Mouse (Mus musculus): Measurements from ENCODE around the gene Ttc28. TPM values are rescaled to one million over a fixed set of nuclear protein-coding genes. Genes with fewer than 3 reads are reported as not detected.

Ttc28 gene
- total and polyA plus RNA-seq, 3 experiments, result 1.1 to 1.8 TPM; not detected in 1

- H3K9me3 ChIP-seq (replicated peaks; ENCODE audit: insufficient read depth, low read length), result no peaks in the 10 kb centered on the region
- no peaks in the 10 kb centered on the region for H3K4me1 ChIP-seq (ENCODE audit: control insufficient read depth in 1 of 2, insufficient read depth in 2 of 2, low read length in 2 of 2)
- H3K4me3 ChIP-seq (ENCODE audit: control insufficient read depth in 1 of 2, insufficient read depth in 1 of 2, low read depth in 2 of 2, low read length in 2 of 2), result no peak overlapping the region
- no peaks in the 10 kb centered on the region for H3K36me3 ChIP-seq (ENCODE audit: control insufficient read depth in 1 of 2, insufficient read depth in 2 of 2, low read length in 2 of 2)
- H3K9ac ChIP-seq (ENCODE audit: control insufficient read depth, low read depth, low read length, poor library complexity, severe bottlenecking), result no peak overlapping the region
- H3K79me2 ChIP-seq (ENCODE audit: control insufficient read depth, insufficient read depth, low read length, poor library complexity), result no peaks in the 10 kb centered on the region
- TF ChIP-seq SMC3 (IDR thresholded peaks at IDR 0.05; ENCODE audit: low read depth, low read length) (no peak), CTCF (IDR thresholded peaks at IDR 0.05 in 2 of 3, conservative IDR thresholded peaks at IDR 0.05 in 1 of 3; ENCODE audit: control insufficient read depth in 1 of 3, insufficient read depth in 1 of 3, low read depth in 2 of 3, low read length in 3 of 3, poor library complexity in 1 of 3, severe bottlenecking in 1 of 3) (no peak), UBTF (IDR thresholded peaks at IDR 0.05; ENCODE audit: borderline replicate concordance, insufficient read depth, low read depth, low read length) (no peak), ETS1 (IDR thresholded peaks at IDR 0.05; ENCODE audit: low read depth, low read length) (no peak), POLR2AphosphoS5 (IDR thresholded peaks at IDR 0.05; ENCODE audit: borderline replicate concordance, low read depth, low read length) (no peak), CHD2 (IDR thresholded peaks at IDR 0.05; ENCODE audit: low read length) (no peak), ZMIZ1 (IDR thresholded peaks at IDR 0.05; ENCODE audit: low read depth, low read length) (no peak), POLR2AphosphoS2 (IDR thresholded peaks at IDR 0.05; ENCODE audit: low read length) (no peak), ELF1 (IDR thresholded peaks at IDR 0.05; ENCODE audit: low read depth, low read length) (no peak), MEF2A (IDR thresholded peaks at IDR 0.05; ENCODE audit: extremely low read depth, insufficient replicate concordance, low read depth, low read length, poor library complexity, severe bottlenecking) (no peak), E2F4 (IDR thresholded peaks at IDR 0.05; ENCODE audit: borderline replicate concordance, low read depth, low read length) (no peak), MAX (IDR thresholded peaks at IDR 0.05; ENCODE audit: low read length) (no peak)
- H3K27ac ChIP-seq (ENCODE audit: control insufficient read depth, low read depth, low read length), result no peak overlapping the region
- H3K27me3 ChIP-seq (ENCODE audit: control insufficient read depth in 1 of 2, insufficient read depth in 2 of 2, low read length in 2 of 2), result no peaks in the 10 kb centered on the region
- no peak for DNase-seq (ENCODE audit: low read depth, low spot score)
These were observed 295.8 kb downstream of the Ttc28 start for GRCm38 (mm10) chr5:111175410-111175809.

GRCm38 (mm10) chr5:111175842-111176241, 296.2 kb downstream of the Ttc28 start:
- Histone ChIP-seq H3K4me3 (ENCODE audit: control insufficient read depth in 1 of 2, insufficient read depth in 1 of 2, low read depth in 2 of 2, low read length in 2 of 2) (no peak overlapping the region), H3K79me2 (ENCODE audit: control insufficient read depth, insufficient read depth, low read length, poor library complexity) (no peaks in the 10 kb centered on the region), H3K27me3 (ENCODE audit: control insufficient read depth in 1 of 2, insufficient read depth in 2 of 2, low read length in 2 of 2) (no peaks in the 10 kb centered on the region), H3K4me1 (ENCODE audit: control insufficient read depth in 1 of 2, insufficient read depth in 2 of 2, low read length in 2 of 2) (no peaks in the 10 kb centered on the region), H3K9me3 (replicated peaks; ENCODE audit: insufficient read depth, low read length) (no peaks in the 10 kb centered on the region), H3K36me3 (ENCODE audit: control insufficient read depth in 1 of 2, insufficient read depth in 2 of 2, low read length in 2 of 2) (no peaks in the 10 kb centered on the region), H3K9ac (ENCODE audit: control insufficient read depth, low read depth, low read length, poor library complexity, severe bottlenecking) (no peak overlapping the region), H3K27ac (ENCODE audit: control insufficient read depth, low read depth, low read length) (no peak overlapping the region)
- no peak for TF ChIP-seq SMC3 (IDR thresholded peaks at IDR 0.05; ENCODE audit: low read depth, low read length)
- no peak for TF ChIP-seq JUND (IDR thresholded peaks at IDR 0.05; ENCODE audit: low read depth, low read length)
- DNase-seq (ENCODE audit: low read depth, low spot score), result no peak

DNA sequence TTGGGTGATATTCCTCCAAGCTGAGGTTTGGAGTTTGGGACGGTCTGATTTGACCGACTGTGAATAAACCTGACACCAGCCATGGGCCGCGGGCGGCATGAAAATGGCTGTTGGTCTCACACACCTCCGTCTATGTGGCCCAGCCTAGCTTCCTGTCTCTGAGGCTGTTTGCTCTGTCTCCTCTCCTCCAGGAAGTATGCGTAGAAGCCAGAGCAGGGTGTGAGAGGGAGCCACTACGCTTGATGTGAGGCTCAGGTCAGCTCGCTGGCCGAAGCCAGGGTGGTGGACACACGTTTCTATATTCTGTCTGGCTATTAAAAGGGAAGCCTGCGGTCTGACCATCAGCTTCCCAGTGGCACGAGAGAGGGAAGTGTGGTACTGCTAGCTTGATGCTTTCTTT, 296.8 kb downstream of the Ttc28 start:
- no peak overlapping the region for H3K4me3 ChIP-seq (ENCODE audit: control insufficient read depth in 1 of 2, insufficient read depth in 1 of 2, low read depth in 2 of 2, low read length in 2 of 2)
- no peaks in the 10 kb centered on the region for H3K27me3 ChIP-seq (ENCODE audit: control insufficient read depth in 1 of 2, insufficient read depth in 2 of 2, low read length in 2 of 2)
- no peak for DNase-seq (ENCODE audit: low read depth, low spot score)
- H3K9me3 ChIP-seq (replicated peaks; ENCODE audit: insufficient read depth, low read length), result no peaks in the 10 kb centered on the region
- H3K79me2 ChIP-seq (ENCODE audit: control insufficient read depth, insufficient read depth, low read length, poor library complexity), result no peaks in the 10 kb centered on the region
- H3K36me3 ChIP-seq (ENCODE audit: control insufficient read depth in 1 of 2, insufficient read depth in 2 of 2, low read length in 2 of 2), result no peaks in the 10 kb centered on the region
- no peak overlapping the region for H3K27ac ChIP-seq (ENCODE audit: control insufficient read depth, low read depth, low read length)
- no peak for TF ChIP-seq GABPA (IDR thresholded peaks at IDR 0.05; ENCODE audit: low read depth, low read length)
- TF ChIP-seq MXI1 (IDR thresholded peaks at IDR 0.05; ENCODE audit: low read depth, low read length), result no peak
- no peak for TF ChIP-seq CTCF (IDR thresholded peaks at IDR 0.05 in 2 of 3, conservative IDR thresholded peaks at IDR 0.05 in 1 of 3; ENCODE audit: control insufficient read depth in 1 of 3, insufficient read depth in 1 of 3, low read depth in 2 of 3, low read length in 3 of 3, poor library complexity in 1 of 3, severe bottlenecking in 1 of 3)
- no peak for TF ChIP-seq POLR2A (IDR thresholded peaks at IDR 0.05; ENCODE audit: control insufficient read depth in 1 of 2, insufficient read depth in 1 of 2, low read depth in 1 of 2, low read length in 2 of 2, poor library complexity in 1 of 2)
- no peak for TF ChIP-seq NELFE (IDR thresholded peaks at IDR 0.05; ENCODE audit: low read depth, low read length)
- TF ChIP-seq USF2 (IDR thresholded peaks at IDR 0.05; ENCODE audit: borderline replicate concordance in 1 of 2, insufficient read depth in 1 of 2, low read depth in 1 of 2, low read length in 2 of 2), result no peak
- TF ChIP-seq UBTF (IDR thresholded peaks at IDR 0.05; ENCODE audit: borderline replicate concordance, insufficient read depth, low read depth, low read length), result no peak
- TF ChIP-seq POLR2AphosphoS5 (IDR thresholded peaks at IDR 0.05; ENCODE audit: borderline replicate concordance, low read depth, low read length), result no peak
- no peak for TF ChIP-seq ZMIZ1 (IDR thresholded peaks at IDR 0.05; ENCODE audit: low read depth, low read length)
- no peak for TF ChIP-seq NRF1 (IDR thresholded peaks at IDR 0.05; ENCODE audit: insufficient read depth, low read depth, low read length, poor library complexity, severe bottlenecking)
- no peak for TF ChIP-seq ELF1 (IDR thresholded peaks at IDR 0.05; ENCODE audit: low read depth, low read length)
- H3K9ac ChIP-seq (ENCODE audit: control insufficient read depth, low read depth, low read length, poor library complexity, severe bottlenecking), result no peak overlapping the region
- no peaks in the 10 kb centered on the region for H3K4me1 ChIP-seq (ENCODE audit: control insufficient read depth in 1 of 2, insufficient read depth in 2 of 2, low read length in 2 of 2)

Measured in MEL (cell line).